Mouse (Mus musculus) neutrophil, adult 5-6 weeks (primary cell): ENCODE data around the gene Cdkl5. TPM values are rescaled to one million over a fixed set of nuclear protein-coding genes. Genes with fewer than 3 reads are reported as not detected.
"Not testable (repeated sequence)": the region's sequence is repeated elsewhere in the genome, so short reads cannot be mapped to it uniquely, and the experiment has no call there.

Experiments
- ATAC-seq: fragments of 151-379, 151-347 bp; 2 replicates; pipeline ENCODE4 v1.8.0; 2017; ENCODE audit warnings: mild to moderate bottlenecking, moderate TSS enrichment; ENCODE audit not compliant: insufficient number of reproducible peaks, poor library complexity, low FRiP score, severe bottlenecking; ENCODE audit errors: extremely low read depth
- total RNA-seq: library from RNA; stranded (forward); fragments of 200-1000 nt; gene quantifications from 2 replicates; pipeline ENCODE4 v1.2.3, GENCODE M21; 2017

The Cdkl5 gene
- total RNA-seq, 1 experiment from 2014 or later: 2.2 TPM

- ATAC-seq: no peak
These were observed 65.6 kb downstream of the Cdkl5 start for GRCm38 (mm10) chrX:160928870-160929269.

GRCm38 (mm10) chrX:160919022-160919637 lies 75.4 kb downstream of the Cdkl5 start:
- no peak for ATAC-seq

DNA sequence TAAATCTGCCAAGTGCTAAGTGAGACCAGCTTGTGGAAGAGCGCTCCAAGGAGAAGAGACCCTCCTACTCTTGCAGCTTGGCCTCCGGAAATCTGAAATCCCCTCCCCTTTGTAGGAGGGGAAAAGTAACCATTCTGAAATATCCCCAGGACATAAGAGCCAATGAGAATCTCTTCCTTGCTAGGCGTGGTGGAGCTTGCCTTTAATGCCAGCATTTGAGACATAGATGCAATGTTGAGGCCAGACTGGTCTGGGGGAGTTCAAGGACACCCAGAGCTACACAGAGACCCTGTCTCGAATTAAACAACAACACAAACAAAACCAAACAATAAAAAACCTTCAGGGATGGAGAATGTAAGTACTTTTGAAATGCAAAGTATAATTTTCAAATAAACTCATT lies 87.6 kb downstream of the Cdkl5 start, which contains the start of gene Gja6:
Gene Gja6, minus strand, starts transcription at position 101 of the 400 bp plus-strand sequence.
- no peak for ATAC-seq

GRCm38 (mm10) chrX:160906477-160906876 lies 88.0 kb downstream of the Cdkl5 start:
- no peak for ATAC-seq

DNA sequence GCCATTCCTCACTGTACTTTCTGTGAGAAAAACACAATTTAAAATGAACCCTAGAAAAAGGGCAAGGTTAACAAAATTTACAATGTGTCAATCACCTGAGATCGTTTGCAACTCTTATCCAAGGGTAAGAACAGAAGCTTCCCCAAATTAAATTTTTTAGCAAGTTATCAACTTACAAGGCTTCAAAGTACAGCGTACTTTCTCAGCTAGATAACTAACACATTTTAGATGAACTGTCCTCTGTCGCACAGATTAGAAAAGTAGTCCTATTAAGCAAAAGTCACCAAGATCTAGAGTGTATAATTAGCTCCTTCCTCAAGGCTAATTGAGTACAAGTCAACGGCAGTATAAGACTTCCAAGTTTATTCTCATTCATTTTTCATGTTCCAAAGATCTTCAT lies 88.6 kb downstream of the Cdkl5 start:
- no peak for ATAC-seq

DNA sequence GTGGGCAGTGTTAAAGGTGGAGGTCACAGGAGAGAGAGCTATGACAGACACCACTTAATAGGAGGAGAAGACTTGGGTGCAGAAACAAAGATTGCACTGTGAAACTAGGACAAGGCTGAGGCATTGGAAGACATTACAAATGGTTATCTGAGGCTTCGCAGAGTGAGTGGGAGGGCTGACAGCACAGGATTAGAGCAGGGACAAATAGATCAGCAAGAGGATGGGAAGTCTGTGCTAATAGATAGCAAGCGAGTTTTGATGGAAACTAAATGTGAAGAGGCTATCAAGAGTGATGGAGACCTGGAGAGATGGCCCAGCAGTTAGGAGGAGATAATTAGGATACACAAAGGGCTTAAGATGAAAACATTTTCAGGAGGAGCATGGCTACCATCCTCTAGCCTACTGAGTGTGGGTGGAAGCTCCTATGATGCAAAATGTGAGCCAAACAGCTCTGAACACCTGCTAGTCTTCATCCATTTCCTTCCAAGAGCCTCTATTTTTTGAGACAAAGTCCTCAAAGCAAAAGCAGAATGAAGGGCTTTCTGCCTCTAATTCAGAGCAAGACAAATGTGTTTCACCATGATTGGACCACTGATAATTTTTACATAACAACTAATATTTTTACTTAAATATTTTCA lies 89.3 kb downstream of the Cdkl5 start:
- ATAC-seq: no peak

- no peak for ATAC-seq
These were observed 93.4 kb downstream of the Cdkl5 start for GRCm38 (mm10) chrX:160901118-160901517.

DNA sequence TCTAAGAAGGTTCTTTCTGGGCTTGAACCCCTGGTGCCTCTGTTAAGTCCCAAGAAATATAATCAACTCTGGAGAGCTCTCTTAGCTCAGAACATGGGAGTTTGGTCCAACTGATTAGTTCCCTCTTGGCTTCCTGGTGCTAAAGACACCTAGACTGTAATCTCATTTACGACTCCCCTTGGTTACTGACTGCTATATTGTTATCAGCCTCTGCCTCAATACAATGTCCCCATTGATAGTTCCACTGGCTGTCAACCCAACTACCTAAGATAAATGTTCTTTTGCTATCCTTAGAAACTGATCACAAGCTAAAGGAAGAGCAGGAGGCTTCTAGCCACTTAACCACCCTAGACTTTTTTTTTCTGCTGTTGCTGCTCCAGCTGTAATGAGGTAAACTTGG lies 102.4 kb downstream of the Cdkl5 start:
- no peak for ATAC-seq

DNA sequence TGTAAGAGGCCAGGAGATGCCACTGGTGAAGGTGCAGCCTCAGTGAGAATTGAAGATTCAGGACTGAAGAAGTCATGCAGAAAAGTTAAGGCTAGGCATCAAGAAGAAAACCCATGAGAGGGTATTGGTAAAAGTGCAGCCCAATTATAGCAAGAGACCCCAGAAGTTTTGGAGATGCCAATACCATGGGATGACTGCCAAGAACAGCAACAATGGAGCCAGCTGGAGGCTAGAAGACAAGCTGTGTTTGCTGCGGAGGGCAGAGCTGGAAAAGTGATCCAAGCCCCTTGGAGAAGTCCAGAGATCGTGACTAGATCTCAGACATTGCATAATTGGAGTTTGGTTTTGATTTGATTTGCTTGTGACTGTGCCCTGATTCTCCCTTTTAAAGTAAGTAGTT lies 108.2 kb downstream of the Cdkl5 start:
- ATAC-seq: no peak

- no peak for ATAC-seq
These were observed 127.9 kb downstream of the Cdkl5 start for GRCm38 (mm10) chrX:160866576-160866975.

DNA sequence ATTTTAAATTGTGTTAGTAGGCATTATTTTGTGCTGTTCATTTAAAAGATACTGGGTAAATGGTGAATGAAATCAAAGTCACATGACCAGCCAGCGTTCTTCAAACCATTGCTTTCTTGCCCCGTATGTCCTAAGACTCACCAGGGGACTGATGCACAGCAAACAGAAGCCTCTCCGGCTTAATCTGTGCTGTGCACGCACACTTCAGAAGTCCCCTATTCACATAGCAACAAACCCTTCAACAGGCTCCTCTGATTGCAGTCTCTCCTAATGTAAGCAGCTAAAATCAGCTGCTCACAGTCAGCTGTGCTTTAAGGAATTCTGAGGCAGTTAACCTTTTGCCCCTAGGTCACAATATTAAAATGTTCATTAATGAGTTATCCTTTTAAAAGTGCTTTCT lies 129.5 kb downstream of the Cdkl5 start:
- ATAC-seq: no peak

DNA sequence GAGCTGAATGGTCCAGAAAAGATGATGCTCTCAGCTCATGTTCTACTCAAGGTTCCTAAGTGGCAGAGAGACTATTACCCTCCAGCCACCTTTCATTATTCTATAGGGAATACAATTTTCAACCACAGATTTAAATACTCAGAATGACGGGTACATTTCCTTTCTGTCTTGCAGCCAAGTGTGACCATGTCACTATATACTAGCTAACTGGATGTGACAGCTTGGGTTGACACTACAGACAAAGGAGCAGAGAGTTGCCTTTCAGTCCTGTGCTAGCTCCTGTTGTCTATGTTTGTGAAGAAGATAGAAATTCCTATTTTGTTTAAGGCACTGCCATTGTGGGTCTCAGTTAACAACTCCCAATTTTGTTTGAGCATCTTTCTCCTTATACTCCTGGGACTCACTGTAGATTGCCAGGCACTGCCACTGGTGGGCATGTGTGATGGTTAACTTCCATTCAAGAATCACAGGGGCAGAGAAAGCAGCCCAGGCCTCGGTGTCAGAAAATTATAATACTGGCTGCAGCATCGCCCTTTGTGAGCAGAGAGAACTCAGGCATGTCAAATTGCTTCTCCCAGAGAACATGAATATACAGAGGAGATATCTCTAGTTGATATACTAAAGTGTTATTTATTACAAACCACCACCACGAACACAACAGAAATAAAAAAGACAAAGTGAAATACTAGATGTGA lies 130.7 kb downstream of the Cdkl5 start:
- ATAC-seq: no peak

- ATAC-seq: no peak
These were observed 186.3 kb downstream of the Cdkl5 start for GRCm38 (mm10) chrX:160808226-160808625.

GRCm38 (mm10) chrX:160804409-160805150 lies 189.9 kb downstream of the Cdkl5 start:
- no peak for ATAC-seq

- ATAC-seq: no peak
These were observed 199.6 kb downstream of the Cdkl5 start for GRCm38 (mm10) chrX:160794920-160795319.

DNA sequence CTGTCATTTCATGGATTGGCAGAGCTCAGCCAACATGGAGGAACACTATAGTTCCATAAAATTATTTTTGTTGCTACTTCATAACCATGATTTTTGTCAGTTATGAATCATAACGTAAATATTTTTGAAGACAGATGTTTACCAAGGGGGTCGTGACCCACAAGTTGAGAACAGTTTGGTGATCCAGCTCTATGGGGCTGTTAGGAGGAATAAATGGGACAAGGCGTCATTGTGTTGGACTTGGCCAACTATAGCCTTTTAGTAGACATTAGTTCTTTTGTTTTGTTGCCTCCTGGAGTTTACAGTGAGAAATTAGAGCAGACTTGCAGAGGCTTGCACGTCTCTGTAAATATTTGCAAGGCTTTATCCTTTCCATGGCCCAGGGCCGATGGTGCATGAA lies 212.2 kb downstream of the Cdkl5 start:
- no peak for ATAC-seq

DNA sequence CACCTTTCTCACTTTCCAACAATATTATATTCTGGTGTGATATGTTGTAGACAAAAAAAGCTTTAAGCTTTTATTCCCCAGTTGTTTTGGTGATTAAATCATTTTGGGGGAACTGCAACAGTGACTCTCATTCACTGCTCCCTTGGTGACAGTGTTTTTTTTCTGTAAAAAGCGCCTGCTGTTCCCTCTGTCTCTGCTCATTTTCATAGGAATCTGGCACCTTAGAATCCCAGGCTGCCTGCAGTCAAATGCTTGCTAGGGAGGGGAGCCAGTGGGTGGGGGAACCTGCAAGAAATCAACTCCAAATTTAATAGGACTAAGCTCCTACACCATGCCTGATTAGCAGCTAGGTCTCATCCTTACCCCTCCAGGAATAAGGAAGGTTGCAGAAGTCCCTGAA lies 221.5 kb downstream of the Cdkl5 start:
- ATAC-seq: no peak

DNA sequence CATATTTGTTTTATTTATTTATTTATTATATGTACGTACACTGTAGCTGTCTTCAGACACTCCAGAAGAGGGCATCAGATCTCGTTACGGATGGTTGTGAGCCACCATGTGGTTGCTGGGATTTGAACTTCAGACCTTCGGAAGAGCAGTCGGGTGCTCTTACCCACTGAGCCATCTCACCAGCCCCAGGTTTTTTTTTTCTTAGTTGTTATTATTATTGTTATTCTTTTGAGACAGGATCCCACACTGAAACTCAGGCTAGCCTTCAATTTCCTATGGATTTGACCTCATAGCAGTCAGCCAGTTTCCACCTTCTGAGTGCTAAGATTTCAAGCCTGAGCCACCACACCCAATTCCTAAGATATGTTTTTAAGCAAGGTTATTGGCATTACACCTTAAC lies 224.9 kb downstream of the Cdkl5 start:
- not testable (repeated sequence) for ATAC-seq

DNA sequence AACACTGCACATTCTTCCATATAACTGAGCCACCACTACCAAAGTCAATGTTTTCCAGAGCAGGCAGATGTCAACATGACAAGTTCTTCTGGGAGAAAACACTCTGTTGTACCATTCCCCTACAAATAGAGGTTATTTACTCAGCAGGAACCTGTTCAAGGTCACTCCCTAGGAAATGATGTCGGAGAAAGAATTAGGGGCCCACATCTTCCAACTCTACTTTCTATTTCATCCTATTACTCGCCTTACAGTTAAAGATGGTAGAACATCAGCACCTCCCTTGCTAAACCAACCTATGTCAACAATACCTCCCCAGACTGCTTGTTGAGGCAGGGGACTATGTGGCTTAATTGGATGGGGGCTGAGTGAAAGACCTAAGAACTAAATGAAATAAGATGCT lies 226.8 kb downstream of the Cdkl5 start, which contains the start of gene Rs1:
Gene Rs1, plus strand, starts transcription at position 301 of the 400 bp plus-strand sequence.
- ATAC-seq: no peak

GRCm38 (mm10) chrX:160766233-160766616 lies 228.3 kb downstream of the Cdkl5 start:
- ATAC-seq: no peak
